Mouse (Mus musculus) olfactory bulb, adult 2 months (tissue): Measurements from ENCODE around the gene Mov10l1.

Experiments used
- CTCF ChIP-seq: fragments of 200-500 bp; IDR thresholded peaks from 2 replicates; pipeline ENCODE4 v1.5.1; 2012; ENCODE audit warnings: low read depth, mild to moderate bottlenecking, low read length, moderate library complexity; ENCODE audit not compliant: insufficient read depth
- POLR2A ChIP-seq: fragments of 200-500 bp; IDR thresholded peaks from 2 replicates; pipeline ENCODE4 v1.6.1; 2012; ENCODE audit warnings: mild to moderate bottlenecking, low read depth, low read length, moderate library complexity; ENCODE audit not compliant: insufficient read depth

DNA sequence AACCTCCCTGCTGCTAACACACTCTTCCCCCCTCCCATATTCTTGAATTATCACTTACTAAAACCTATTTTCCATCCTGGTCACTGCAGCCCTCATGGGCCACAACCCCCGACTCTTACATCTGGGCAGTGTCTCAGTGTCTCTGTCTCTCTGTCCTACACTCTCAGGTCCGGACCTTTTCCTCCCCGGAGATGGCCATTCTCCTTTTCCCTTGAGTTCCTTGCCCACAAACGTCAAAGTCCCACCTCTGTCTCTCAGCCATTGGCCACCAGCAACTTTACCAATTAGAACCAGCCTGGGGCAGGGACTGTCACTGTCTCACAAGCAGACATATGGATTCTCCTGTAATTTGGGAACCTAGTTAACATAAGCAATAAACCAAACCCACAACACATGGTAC, 63.6 kb downstream of the Mov10l1 start:
- TF ChIP-seq POLR2A, result no peak
- TF ChIP-seq CTCF, result no peak
